Comparison of ENCODE assay signal across 22 mouse cellular contexts in the genomic region with DNA sequence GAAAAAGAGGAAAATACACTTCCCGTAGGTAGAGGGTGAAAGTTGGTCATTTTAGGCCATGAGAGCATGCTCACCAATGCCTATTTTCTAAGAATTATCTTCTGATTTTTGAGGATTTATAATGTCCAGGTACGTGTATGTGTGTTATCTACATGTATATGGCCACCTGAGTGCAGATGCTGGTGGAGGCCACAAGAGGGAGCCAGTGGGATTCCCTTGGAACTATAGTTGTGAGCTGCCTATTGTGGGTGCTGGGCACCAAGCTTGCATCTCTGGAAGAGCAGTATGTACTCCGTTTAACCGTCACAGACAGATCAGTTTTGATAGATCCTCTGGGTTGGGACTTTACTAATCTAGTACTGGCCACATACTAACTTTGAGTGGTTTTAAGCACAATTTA.
"Had no signal": no experiment of that assay in that cellular context is flagged by ENCODE, and none has a peak within 500 bp of the region (broad histone marks: within the 10 kb centered on the region; RNA-seq: fewer than 3 reads in every experiment).

No protein-coding gene starts in this region.

- H3K36me3 ChIP-seq: kidney, embryonic 15.5 days; limb, embryonic 12.5 days; limb, embryonic 15.5 days; liver, embryonic 15.5 days; midbrain, embryonic 12.5 days; midbrain, embryonic 15.5 days; neural tube, embryonic 13.5 days had no signal

- H3K27ac ChIP-seq: kidney, embryonic 15.5 days; limb, embryonic 12.5 days; limb, embryonic 15.5 days; liver, embryonic 15.5 days; midbrain, embryonic 12.5 days; midbrain, embryonic 15.5 days; neural tube, embryonic 13.5 days; stomach, postnatal 0 days had no signal

- H3K4me3 ChIP-seq: kidney, embryonic 15.5 days; limb, embryonic 12.5 days; limb, embryonic 15.5 days; liver, embryonic 15.5 days; midbrain, embryonic 12.5 days; midbrain, embryonic 15.5 days; myocyte; neural tube, embryonic 13.5 days had no signal

- H3K4me2 ChIP-seq: kidney, embryonic 15.5 days; limb, embryonic 12.5 days; limb, embryonic 15.5 days; liver, embryonic 11.5 days; liver, embryonic 15.5 days; midbrain, embryonic 12.5 days; midbrain, embryonic 15.5 days; neural tube, embryonic 13.5 days had no signal

- H3K9ac ChIP-seq: kidney, embryonic 15.5 days; limb, embryonic 12.5 days; limb, embryonic 15.5 days; liver, embryonic 15.5 days; midbrain, embryonic 12.5 days; midbrain, embryonic 15.5 days; neural tube, embryonic 13.5 days had no signal

- ATAC-seq: midbrain, embryonic 15.5 days had no signal

- H3K4me1 ChIP-seq: kidney, embryonic 15.5 days; limb, embryonic 12.5 days; limb, embryonic 15.5 days; liver, embryonic 15.5 days; midbrain, embryonic 12.5 days; midbrain, embryonic 15.5 days; neural tube, embryonic 13.5 days had no signal

- H3K27me3 ChIP-seq: kidney, embryonic 15.5 days; limb, embryonic 12.5 days; limb, embryonic 15.5 days; liver, embryonic 15.5 days; midbrain, embryonic 12.5 days; midbrain, embryonic 15.5 days; neural tube, embryonic 13.5 days had no signal

- H3K9me3 ChIP-seq: kidney, embryonic 15.5 days; limb, embryonic 15.5 days; liver, embryonic 15.5 days; midbrain, embryonic 12.5 days; midbrain, embryonic 15.5 days; neural tube, embryonic 13.5 days had no signal

- DNase-seq: kidney, adult 11 months; kidney, adult 8-10 months; kidney, postnatal 10 days; kidney, postnatal 36 days; layer of hippocampus, adult 9-11 months; lung, adult 2 months; lung, postnatal 14 days; lung, postnatal 4 days; retina, postnatal 1 day; right cerebral cortex, postnatal 4 days; thymus, adult 18-20 months; thymus, postnatal 36 days had no signal
